Mouse (Mus musculus): ENCODE measurements at regions not wholly inside any gene's neighbourhood (a gene's known extent, or its start where the extent isn't known, plus 50 kb on each side); places are given as distances from the start of the nearest gene placed in this dataset.

- DNase-seq = no peak
- intact Hi-C loops (cut with DNase I) = no loop called here
These were observed 666.7 kb downstream of the Pkhd1 start for GRCm38 (mm10) chr1:19951050-19951679.

GRCm38 (mm10) chr1:19951680-19952248, 666.1 kb downstream of the Pkhd1 start:
- no peak for DNase-seq
- intact Hi-C loops (cut with DNase I) = no loop called here

GRCm38 (mm10) chr1:19973364-19973763, 644.5 kb downstream of the Pkhd1 start:
- intact Hi-C loops (cut with DNase I) = loop anchor here (5.0 kb wide), 1 partner anchor 766 kb away; the partner anchor contains the start of gene Tfap2b
- DNase-seq = no peak

GRCm38 (mm10) chr1:19973981-19974380, 643.9 kb downstream of the Pkhd1 start:
- DNase-seq = no peak
- intact Hi-C loops (cut with DNase I) = loop anchor here (5.0 kb wide), 1 partner anchor 767 kb away; the partner anchor contains the start of gene Tfap2b

- DNase-seq = no peak
- intact Hi-C loops (cut with DNase I) = no loop called here
These were observed 642.4 kb downstream of the Pkhd1 start for GRCm38 (mm10) chr1:19975436-19975835.

GRCm38 (mm10) chr1:19981189-19981588, 636.7 kb downstream of the Pkhd1 start:
- intact Hi-C loops (cut with DNase I) = no loop called here
- no peak for DNase-seq

- intact Hi-C loops (cut with DNase I) = no loop called here
- no peak for DNase-seq
These were observed 635.1 kb downstream of the Pkhd1 start for GRCm38 (mm10) chr1:19982791-19983190.

- intact Hi-C loops (cut with DNase I) = no loop called here
- no peak for DNase-seq
These were observed 634.4 kb downstream of the Pkhd1 start for GRCm38 (mm10) chr1:19983504-19983903.

GRCm38 (mm10) chr1:19989921-19990320, 627.9 kb downstream of the Pkhd1 start:
- DNase-seq = no peak
- intact Hi-C loops (cut with DNase I) = no loop called here
